Mouse (Mus musculus): ENCODE data around the gene Otud3. TPM values are rescaled to one million over a fixed set of nuclear protein-coding genes. Genes with fewer than 3 reads are reported as not detected.

Gene Otud3
- polyA plus RNA-seq, 2 experiments = 0.94 to 1.5 TPM

- TF ChIP-seq CTCF (IDR thresholded peaks at IDR 0.05; ENCODE audit: low read depth) (peak; percentile 54), EP300 (IDR thresholded peaks at IDR 0.05; ENCODE audit: low read depth) (no peak)
- Histone ChIP-seq H3K27me3 (ENCODE audit: control insufficient read depth, insufficient read depth, low read length) (no peaks in the 10 kb centered on the region), H3K9me3 (ENCODE audit: control insufficient read depth, low read length) (no peaks in the 10 kb centered on the region), H3K4me2 (ENCODE audit: low read depth) (no peak overlapping the region), H3K36me3 (replicated peaks; ENCODE audit: control insufficient read depth, insufficient read depth, low read depth) (no peaks in the 10 kb centered on the region), H3K27ac (no peak overlapping the region), H3K4me1 (replicated peaks; ENCODE audit: control insufficient read depth in 2 of 2, insufficient read depth in 2 of 2, low read length in 1 of 2) (no peaks in the 10 kb centered on the region), H3K9ac (replicated peaks) (no peak overlapping the region), H3K4me3 (ENCODE audit: insufficient read depth in 1 of 2, low read depth in 2 of 2, low read length in 2 of 2) (no peak overlapping the region)
- DNase-seq (ENCODE audit: low read depth in 3 of 3, low spot score in 3 of 3) (peak in 1 of 3 experiments; percentile 9), ATAC-seq (ENCODE audit: insufficient read depth) (no peak)
- WGBS (ENCODE audit: insufficient replicate concordance) = 16% methylated on average over 9 of the region's 9 CpGs
Observed at GRCm38 (mm10) chr4:138859245-138859644, 54.5 kb downstream of the Otud3 start.

- WGBS (ENCODE audit: insufficient replicate concordance) = 51% methylated on average over 15 of the region's 15 CpGs
- H3K9me3 ChIP-seq (ENCODE audit: control insufficient read depth, low read length) = no peaks in the 10 kb centered on the region
Observed at GRCm38 (mm10) chr4:138858446-138858845, 55.3 kb downstream of the Otud3 start.

GRCm38 (mm10) chr4:138857576-138857975 is 56.2 kb downstream of the Otud3 start:
- Histone ChIP-seq H3K27me3 (ENCODE audit: control insufficient read depth, insufficient read depth, low read length) (no peaks in the 10 kb centered on the region), H3K27ac (no peak overlapping the region), H3K9ac (replicated peaks) (no peak overlapping the region), H3K4me2 (ENCODE audit: low read depth) (no peak overlapping the region), H3K9me3 (ENCODE audit: control insufficient read depth, low read length) (no peaks in the 10 kb centered on the region), H3K4me3 (ENCODE audit: insufficient read depth in 1 of 2, low read depth in 2 of 2, low read length in 2 of 2) (no peak overlapping the region), H3K4me1 (replicated peaks; ENCODE audit: control insufficient read depth in 2 of 2, insufficient read depth in 2 of 2, low read length in 1 of 2) (no peaks in the 10 kb centered on the region), H3K36me3 (replicated peaks; ENCODE audit: control insufficient read depth, insufficient read depth, low read depth) (no peaks in the 10 kb centered on the region)
- ATAC-seq (ENCODE audit: insufficient read depth) (no peak), DNase-seq (ENCODE audit: low read depth in 3 of 3, low spot score in 3 of 3) (no peak)
- TF ChIP-seq CTCF (IDR thresholded peaks at IDR 0.05; ENCODE audit: low read depth) (no peak), EP300 (IDR thresholded peaks at IDR 0.05; ENCODE audit: low read depth) (no peak)
- WGBS (ENCODE audit: insufficient replicate concordance) = 24% methylated on average over 10 of the region's 10 CpGs

More at GRCm38 (mm10) chr4:138858446-138858845, 55.3 kb downstream of the Otud3 start:
- DNase-seq (ENCODE audit: low read depth in 3 of 3, low spot score in 3 of 3) (no peak), ATAC-seq (ENCODE audit: insufficient read depth) (no peak)
- Histone ChIP-seq H3K27ac (no peak overlapping the region), H3K9ac (replicated peaks) (no peak overlapping the region), H3K4me2 (ENCODE audit: low read depth) (no peak overlapping the region), H3K27me3 (ENCODE audit: control insufficient read depth, insufficient read depth, low read length) (no peaks in the 10 kb centered on the region), H3K36me3 (replicated peaks; ENCODE audit: control insufficient read depth, insufficient read depth, low read depth) (no peaks in the 10 kb centered on the region), H3K4me3 (ENCODE audit: insufficient read depth in 1 of 2, low read depth in 2 of 2, low read length in 2 of 2) (no peak overlapping the region), H3K4me1 (replicated peaks; ENCODE audit: control insufficient read depth in 2 of 2, insufficient read depth in 2 of 2, low read length in 1 of 2) (no peaks in the 10 kb centered on the region)
- TF ChIP-seq CTCF (IDR thresholded peaks at IDR 0.05; ENCODE audit: low read depth) = no peak
- no peak for TF ChIP-seq EP300 (IDR thresholded peaks at IDR 0.05; ENCODE audit: low read depth)

- WGBS (ENCODE audit: insufficient replicate concordance) = 21% methylated on average over 7 of the region's 7 CpGs
- Histone ChIP-seq H3K4me3 (ENCODE audit: insufficient read depth in 1 of 2, low read depth in 2 of 2, low read length in 2 of 2) (no peak overlapping the region), H3K4me1 (replicated peaks; ENCODE audit: control insufficient read depth in 2 of 2, insufficient read depth in 2 of 2, low read length in 1 of 2) (no peaks in the 10 kb centered on the region), H3K27me3 (ENCODE audit: control insufficient read depth, insufficient read depth, low read length) (no peaks in the 10 kb centered on the region), H3K9ac (replicated peaks) (no peak overlapping the region), H3K27ac (no peak overlapping the region), H3K9me3 (ENCODE audit: control insufficient read depth, low read length) (no peaks in the 10 kb centered on the region), H3K4me2 (ENCODE audit: low read depth) (no peak overlapping the region), H3K36me3 (replicated peaks; ENCODE audit: control insufficient read depth, insufficient read depth, low read depth) (no peaks in the 10 kb centered on the region)
- ATAC-seq (ENCODE audit: insufficient read depth) = no peak
- no peak for TF ChIP-seq EP300 (IDR thresholded peaks at IDR 0.05; ENCODE audit: low read depth)
- peak; percentile 96 for TF ChIP-seq CTCF (IDR thresholded peaks at IDR 0.05; ENCODE audit: low read depth)
- DNase-seq (ENCODE audit: low read depth in 3 of 3, low spot score in 3 of 3) = peak; percentile 43 to 56 (median 53)
Observed at GRCm38 (mm10) chr4:138856491-138856890, 57.3 kb downstream of the Otud3 start.

GRCm38 (mm10) chr4:138855092-138855632 is 58.6 kb downstream of the Otud3 start:
- no peak for ATAC-seq (ENCODE audit: insufficient read depth)
- no peak for DNase-seq (ENCODE audit: low read depth in 3 of 3, low spot score in 3 of 3)
- Histone ChIP-seq H3K4me1 (replicated peaks; ENCODE audit: control insufficient read depth in 2 of 2, insufficient read depth in 2 of 2, low read length in 1 of 2) (no peaks in the 10 kb centered on the region), H3K4me2 (ENCODE audit: low read depth) (no peak overlapping the region), H3K27me3 (ENCODE audit: control insufficient read depth, insufficient read depth, low read length) (no peaks in the 10 kb centered on the region), H3K9me3 (ENCODE audit: control insufficient read depth, low read length) (no peaks in the 10 kb centered on the region), H3K36me3 (replicated peaks; ENCODE audit: control insufficient read depth, insufficient read depth, low read depth) (no peaks in the 10 kb centered on the region), H3K27ac (no peak overlapping the region), H3K4me3 (ENCODE audit: insufficient read depth in 1 of 2, low read depth in 2 of 2, low read length in 2 of 2) (no peak overlapping the region), H3K9ac (replicated peaks) (no peak overlapping the region)
- WGBS (ENCODE audit: insufficient replicate concordance) = 61% methylated on average over 9 of the region's 9 CpGs
- TF ChIP-seq EP300 (IDR thresholded peaks at IDR 0.05; ENCODE audit: low read depth) = no peak
- TF ChIP-seq CTCF (IDR thresholded peaks at IDR 0.05; ENCODE audit: low read depth) = no peak

Data from liver, embryonic 14.5 days (tissue).